ENCODE assay signal across 8 mouse cellular contexts in the genomic region with DNA sequence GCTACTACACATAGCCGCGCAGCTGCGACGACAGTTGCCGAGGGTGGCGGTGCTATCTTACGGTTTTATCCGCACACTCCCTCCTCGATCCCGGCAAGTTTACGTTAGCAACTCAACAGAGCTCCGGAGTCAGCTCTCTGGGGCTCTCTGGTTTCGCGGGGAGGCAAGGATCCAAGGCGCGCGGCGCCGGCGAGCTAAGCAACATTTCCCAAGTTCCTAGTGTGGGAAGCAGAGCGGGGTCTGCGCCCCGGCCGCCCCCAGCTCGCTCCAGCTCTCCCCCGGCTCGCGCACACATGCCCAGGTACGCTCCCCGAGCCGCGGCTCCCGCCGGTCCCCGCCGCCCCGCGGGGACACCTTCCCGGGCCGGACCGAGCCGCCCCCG. TPM values are rescaled to one million over a fixed set of nuclear protein-coding genes. Genes with fewer than 3 reads are reported as not detected.
A peak's percentile ranks its signal among the peaks of the same experiment; 100 is the strongest.
DNase-seq lines count a peak whose midpoint lies in the region; ATAC-seq lines count a peak whose summit lies in the region.

No protein-coding gene starts in this region.

- WGBS in forebrain, embryonic 12.5 days, result under 1% methylated on average over 30 of the region's 43 CpGs
- 1% methylated on average over 42 of the region's 43 CpGs for WGBS in hindbrain, embryonic 14.5 days
- under 1% methylated on average over 43 of the region's 43 CpGs for WGBS in liver, embryonic 15.5 days (ENCODE audit: insufficient replicate concordance)

- no peaks in the 10 kb centered on the region for H3K27me3 ChIP-seq in forebrain, embryonic 12.5 days
- no peaks in the 10 kb centered on the region for H3K27me3 ChIP-seq in hindbrain, embryonic 14.5 days (ENCODE audit: control insufficient read depth, insufficient read depth, low read length)
- no peaks in the 10 kb centered on the region for H3K27me3 ChIP-seq in liver, embryonic 15.5 days

- intact Hi-C loops in left cerebral cortex, postnatal 25 days (cut with DNase I), result loop anchor here (5.0 kb wide), 2 partner anchors 181 to 201 kb away; partner anchors contain the start of gene Lpin2
- intact Hi-C loops in left cerebral cortex, postnatal 36 days (cut with DNase I), result no loop called here

- H3K36me3 ChIP-seq in forebrain, embryonic 12.5 days (replicated peaks), result no peaks in the 10 kb centered on the region
- no peaks in the 10 kb centered on the region for H3K36me3 ChIP-seq in hindbrain, embryonic 14.5 days (replicated peaks; ENCODE audit: control insufficient read depth, insufficient read depth)
- H3K36me3 ChIP-seq in liver, embryonic 15.5 days (replicated peaks), result peaks cover 5% of the 10 kb centered on the region

- H3K9ac ChIP-seq in forebrain, embryonic 12.5 days, result peak overlapping the region; percentile 80
- peak overlapping the region; percentile 69 for H3K9ac ChIP-seq in hindbrain, embryonic 14.5 days
- peak overlapping the region; percentile 96 for H3K9ac ChIP-seq in liver, embryonic 15.5 days

- peak overlapping the region; percentile 81 for H3K4me3 ChIP-seq in forebrain, embryonic 12.5 days (replicated peaks)
- H3K4me3 ChIP-seq in hindbrain, embryonic 14.5 days (replicated peaks; ENCODE audit: low read length), result peak overlapping the region; percentile 97
- peak overlapping the region; percentile 94 for H3K4me3 ChIP-seq in liver, embryonic 15.5 days (replicated peaks)

- peak; percentile 27 to 28 for DNase-seq in left cerebral cortex, postnatal 25 days (ENCODE audit: low spot score in 2 of 2)
- no peak for DNase-seq in left cerebral cortex, postnatal 36 days (ENCODE audit: low spot score in 2 of 2)
- DNase-seq in ZHBTc4 (ENCODE audit: low read depth, low spot score), result peak; percentile 61
- DNase-seq in hindbrain, embryonic 14.5 days (ENCODE audit: low spot score), result peak; percentile 56
- peak; percentile 16 for DNase-seq in retina, postnatal 7 days (ENCODE audit: low read depth, low spot score)
- DNase-seq in cerebellum, postnatal 25 days, result no peak

- H3K9me3 ChIP-seq in forebrain, embryonic 12.5 days, result no peaks in the 10 kb centered on the region
- H3K9me3 ChIP-seq in hindbrain, embryonic 14.5 days (ENCODE audit: control insufficient read depth, low read length), result no peaks in the 10 kb centered on the region
- no peaks in the 10 kb centered on the region for H3K9me3 ChIP-seq in liver, embryonic 15.5 days (replicated peaks)

- ATAC-seq in forebrain, embryonic 12.5 days (ENCODE audit: low FRiP score), result peak; percentile 18; the same call in 1 of the 2 replicates
- peak; percentile 73 for ATAC-seq in hindbrain, embryonic 14.5 days (ENCODE audit: low FRiP score)
- peak; percentile 50 for ATAC-seq in liver, embryonic 15.5 days (ENCODE audit: insufficient read depth)

- peak overlapping the region; percentile 96 for H3K27ac ChIP-seq in forebrain, embryonic 12.5 days
- peak overlapping the region; percentile 95 for H3K27ac ChIP-seq in hindbrain, embryonic 14.5 days
- peak overlapping the region; percentile 98 for H3K27ac ChIP-seq in liver, embryonic 15.5 days (replicated peaks)

- peak overlapping the region; percentile 61 for H3K4me2 ChIP-seq in forebrain, embryonic 12.5 days
- peak overlapping the region; percentile 82 for H3K4me2 ChIP-seq in hindbrain, embryonic 14.5 days (replicated peaks)
- peak overlapping the region; percentile 81 for H3K4me2 ChIP-seq in liver, embryonic 15.5 days

- peaks cover 20% of the 10 kb centered on the region for H3K4me1 ChIP-seq in forebrain, embryonic 12.5 days
- H3K4me1 ChIP-seq in hindbrain, embryonic 14.5 days (replicated peaks; ENCODE audit: control insufficient read depth, insufficient read depth, low read length), result peaks cover 15% of the 10 kb centered on the region; the same call in 1 of the 2 replicates
- H3K4me1 ChIP-seq in liver, embryonic 15.5 days (replicated peaks), result peaks cover 51% of the 10 kb centered on the region

RNA-seq across cellular contexts. Expression of gene Myom1, which starts 0.7 kb away (rescaled TPM):
- 1 to 10 TPM; 2.0 to 4.1 TPM for total RNA-seq in left cerebral cortex, postnatal 25 days (2021)
- total RNA-seq in left cerebral cortex, postnatal 36 days (2021), result 1 to 10 TPM; 2.3 to 3.7 TPM
- 1.7 and 2.0 TPM in 2 replicates for polyA plus RNA-seq in forebrain, embryonic 12.5 days (2016; fragmentation: Nextera tagmentation; extraction: Ambion mirVana)
- polyA plus RNA-seq in hindbrain, embryonic 14.5 days (2014; fragmentation: Nextera tagmentation; extraction: Ambion mirVana), result 1.5 and 2.3 TPM in 2 replicates
- 1.3 and 2.6 TPM in 2 replicates for polyA plus RNA-seq in liver, embryonic 15.5 days (2015; fragmentation: Nextera tagmentation; extraction: Ambion mirVana)

RNA-seq across cellular contexts. Expression of gene Myl12a, which starts 1.0 kb away (rescaled TPM):
- 10 to 100 TPM; 39.2 to 39.9 TPM for total RNA-seq in left cerebral cortex, postnatal 25 days (2021)
- total RNA-seq in left cerebral cortex, postnatal 36 days (2021), result 10 to 100 TPM; 39.9 to 44.1 TPM
- 265 and 294 TPM in 2 replicates for polyA plus RNA-seq in forebrain, embryonic 12.5 days (2016; fragmentation: Nextera tagmentation; extraction: Ambion mirVana)
- polyA plus RNA-seq in hindbrain, embryonic 14.5 days (2014; fragmentation: Nextera tagmentation; extraction: Ambion mirVana), result 106 and 119 TPM in 2 replicates
- polyA plus RNA-seq in liver, embryonic 15.5 days (2015; fragmentation: Nextera tagmentation; extraction: Ambion mirVana), result 172 and 186 TPM in 2 replicates

Comparison
In these comparisons a context has a peak if more than half of its experiments do, and no peak if none do; other contexts are left out.
1. DNase-seq: peak in left cerebral cortex, postnatal 25 days (2 of 2), ZHBTc4 (single experiment), hindbrain, embryonic 14.5 days (single experiment) and retina, postnatal 7 days (single experiment); none in left cerebral cortex, postnatal 36 days (0 of 2) and cerebellum, postnatal 25 days (0 of 2).
2. ATAC-seq: peak in every context shown above with its lines; median percentile 73 in hindbrain, embryonic 14.5 days; 50 in liver, embryonic 15.5 days; 18 in forebrain, embryonic 12.5 days.
3. Peak in every context shown above with its lines, with median percentiles within 50 percentile points of each other: H3K27ac ChIP-seq, H3K4me2 ChIP-seq, H3K4me3 ChIP-seq and H3K9ac ChIP-seq.